8 mouse cellular contexts compared by ENCODE assay signal in the genomic region with DNA sequence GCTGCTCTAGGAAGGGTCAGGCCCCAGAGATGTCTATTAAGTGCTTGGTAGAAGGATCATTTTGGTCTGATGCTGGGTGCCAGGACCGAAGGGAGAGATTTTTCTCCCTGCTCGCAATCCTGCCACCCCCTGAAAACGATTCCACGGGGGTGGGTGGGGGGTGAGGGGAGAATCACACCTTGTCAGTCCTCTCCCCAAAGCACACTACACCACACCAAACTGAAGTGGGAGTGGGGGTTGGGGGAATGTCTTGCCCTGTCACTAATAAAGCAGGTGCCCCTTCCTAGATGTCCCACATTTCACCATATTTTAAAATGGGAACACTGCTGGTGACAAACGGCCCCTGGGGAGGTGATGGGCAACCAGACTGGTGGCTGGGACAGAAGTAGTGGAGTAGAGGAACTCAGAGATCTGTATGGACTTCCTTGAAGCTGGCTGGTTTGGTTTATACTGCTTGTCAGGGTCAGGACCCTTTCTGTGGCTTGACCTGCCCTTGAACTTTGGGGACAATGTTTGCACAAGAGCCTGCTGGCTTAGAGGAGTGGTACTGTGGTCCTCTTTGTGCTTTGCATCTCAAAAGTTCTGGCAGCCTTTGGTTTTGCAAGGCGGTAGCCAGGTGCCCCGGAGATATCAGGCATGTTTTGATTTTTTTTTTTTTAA.
DNase-seq lines count a peak whose midpoint lies in the region; ATAC-seq lines count a peak whose summit lies in the region.

No protein-coding gene starts in this region.

- H3K36me3 ChIP-seq in neural tube, embryonic 11.5 days (ENCODE audit: control insufficient read depth, insufficient read depth, low read length) = no peaks in the 10 kb centered on the region
- no peaks in the 10 kb centered on the region for H3K36me3 ChIP-seq in embryonic facial prominence, embryonic 10.5 days (replicated peaks)
- H3K36me3 ChIP-seq in hindbrain, embryonic 16.5 days (ENCODE audit: control insufficient read depth, insufficient read depth, low read length) = no peaks in the 10 kb centered on the region
- no peaks in the 10 kb centered on the region for H3K36me3 ChIP-seq in midbrain, embryonic 10.5 days

- H3K4me1 ChIP-seq in neural tube, embryonic 11.5 days (ENCODE audit: control insufficient read depth, insufficient read depth, low read length) = peaks cover 25% of the 10 kb centered on the region
- H3K4me1 ChIP-seq in embryonic facial prominence, embryonic 10.5 days = peaks cover 43% of the 10 kb centered on the region
- peaks cover 32% of the 10 kb centered on the region for H3K4me1 ChIP-seq in hindbrain, embryonic 16.5 days (ENCODE audit: control insufficient read depth, insufficient read depth, low read depth, low read length)
- peaks cover 44% of the 10 kb centered on the region for H3K4me1 ChIP-seq in midbrain, embryonic 10.5 days

- peak overlapping the region; percentile 95 for H3K4me2 ChIP-seq in neural tube, embryonic 11.5 days (ENCODE audit: low read depth)
- H3K4me2 ChIP-seq in hindbrain, embryonic 16.5 days (ENCODE audit: low read length) = peak overlapping the region; percentile 79

- H3K27ac ChIP-seq in neural tube, embryonic 11.5 days (ENCODE audit: low read depth, low read length) = 0 out of 2 replicates have a peak overlapping the region, but pooled peaks have one; percentile 4
- no peak overlapping the region for H3K27ac ChIP-seq in embryonic facial prominence, embryonic 10.5 days (replicated peaks)
- peak overlapping the region; percentile 87 for H3K27ac ChIP-seq in hindbrain, embryonic 16.5 days (ENCODE audit: low read depth, low read length)
- H3K27ac ChIP-seq in midbrain, embryonic 10.5 days (replicated peaks) = peak overlapping the region; percentile 65; the same call in 1 of the 2 replicates

- peak overlapping the region; percentile 50 for H3K4me3 ChIP-seq in neural tube, embryonic 11.5 days (ENCODE audit: low read depth, low read length)
- peak overlapping the region; percentile 66 for H3K4me3 ChIP-seq in embryonic facial prominence, embryonic 10.5 days
- H3K4me3 ChIP-seq in hindbrain, embryonic 16.5 days (ENCODE audit: low read length) = peak overlapping the region; percentile 63
- H3K4me3 ChIP-seq in midbrain, embryonic 10.5 days = peak overlapping the region; percentile 67

- H3K9me3 ChIP-seq in neural tube, embryonic 11.5 days (ENCODE audit: control insufficient read depth, low read length) = no peaks in the 10 kb centered on the region
- H3K9me3 ChIP-seq in embryonic facial prominence, embryonic 10.5 days = no peaks in the 10 kb centered on the region
- H3K9me3 ChIP-seq in hindbrain, embryonic 16.5 days (ENCODE audit: control insufficient read depth, low read length) = no peaks in the 10 kb centered on the region
- no peaks in the 10 kb centered on the region for H3K9me3 ChIP-seq in midbrain, embryonic 10.5 days (replicated peaks)

- no peak for ATAC-seq in neural tube, embryonic 11.5 days (ENCODE audit: insufficient read depth, low FRiP score, low TSS enrichment)
- no peak for ATAC-seq in hindbrain, embryonic 16.5 days

- WGBS in neural tube, embryonic 11.5 days = 6% methylated on average over 7 of the region's 7 CpGs
- WGBS in embryonic facial prominence, embryonic 10.5 days = 11% methylated on average over 7 of the region's 7 CpGs
- 9% methylated on average over 7 of the region's 7 CpGs for WGBS in hindbrain, embryonic 16.5 days
- WGBS in midbrain, embryonic 10.5 days = 26% methylated on average over 7 of the region's 7 CpGs

- H3K9ac ChIP-seq in neural tube, embryonic 11.5 days (ENCODE audit: low read length) = peak overlapping the region; percentile 59
- peak overlapping the region; percentile 80 for H3K9ac ChIP-seq in hindbrain, embryonic 16.5 days (ENCODE audit: low read depth, low read length)

- peaks cover 5% of the 10 kb centered on the region; the same call in 1 of the 2 replicates for H3K27me3 ChIP-seq in neural tube, embryonic 11.5 days (ENCODE audit: control insufficient read depth, insufficient read depth, low read length)
- H3K27me3 ChIP-seq in embryonic facial prominence, embryonic 10.5 days (replicated peaks; ENCODE audit: low read depth, poor library complexity, severe bottlenecking) = peaks cover 63% of the 10 kb centered on the region
- no peaks in the 10 kb centered on the region for H3K27me3 ChIP-seq in hindbrain, embryonic 16.5 days (replicated peaks; ENCODE audit: control insufficient read depth, insufficient read depth, low read length)
- peaks cover 68% of the 10 kb centered on the region for H3K27me3 ChIP-seq in midbrain, embryonic 10.5 days (ENCODE audit: low read depth, poor library complexity, severe bottlenecking)

- DNase-seq in neural tube, embryonic 11.5 days (ENCODE audit: low spot score) = no peak
- DNase-seq in neural tube, embryonic 10.5 days (ENCODE audit: extremely low spot score, low spot score) = no peak
- DNase-seq in embryonic facial prominence, embryonic 10.5 days (ENCODE audit: low spot score) = peak; percentile 16
- peak; percentile 18 for DNase-seq in midbrain, embryonic 10.5 days (ENCODE audit: low spot score)
- DNase-seq in adipocyte (ENCODE audit: low spot score) = no peak
- no peak for DNase-seq in ovary, postnatal 36 days (ENCODE audit: low spot score)
- no peak for DNase-seq in T-cell, adult 2 months (ENCODE audit: low spot score)

Comparison
In these comparisons a context has a peak if more than half of its experiments do, and no peak if none do; other contexts are left out.
1. DNase-seq: peak in embryonic facial prominence, embryonic 10.5 days (single experiment) and midbrain, embryonic 10.5 days (single experiment); none in neural tube, embryonic 11.5 days (single experiment), neural tube, embryonic 10.5 days (single experiment), adipocyte (single experiment), ovary, postnatal 36 days (single experiment) and T-cell, adult 2 months (single experiment).
2. Peak in every context shown above with its lines, with median percentiles within 50 percentile points of each other: H3K4me3 ChIP-seq.